Mouse (Mus musculus) heart, adult 9 months (tissue): Measurements from ENCODE around the gene Ptpn13.

Experiments
- DNase-seq, 2 experiments: peaks; one replicate each; pipeline ENCODE4 v3.0.0; 2022; ENCODE audit warnings: low spot score in 2 of 2

The Ptpn13 gene

DNA sequence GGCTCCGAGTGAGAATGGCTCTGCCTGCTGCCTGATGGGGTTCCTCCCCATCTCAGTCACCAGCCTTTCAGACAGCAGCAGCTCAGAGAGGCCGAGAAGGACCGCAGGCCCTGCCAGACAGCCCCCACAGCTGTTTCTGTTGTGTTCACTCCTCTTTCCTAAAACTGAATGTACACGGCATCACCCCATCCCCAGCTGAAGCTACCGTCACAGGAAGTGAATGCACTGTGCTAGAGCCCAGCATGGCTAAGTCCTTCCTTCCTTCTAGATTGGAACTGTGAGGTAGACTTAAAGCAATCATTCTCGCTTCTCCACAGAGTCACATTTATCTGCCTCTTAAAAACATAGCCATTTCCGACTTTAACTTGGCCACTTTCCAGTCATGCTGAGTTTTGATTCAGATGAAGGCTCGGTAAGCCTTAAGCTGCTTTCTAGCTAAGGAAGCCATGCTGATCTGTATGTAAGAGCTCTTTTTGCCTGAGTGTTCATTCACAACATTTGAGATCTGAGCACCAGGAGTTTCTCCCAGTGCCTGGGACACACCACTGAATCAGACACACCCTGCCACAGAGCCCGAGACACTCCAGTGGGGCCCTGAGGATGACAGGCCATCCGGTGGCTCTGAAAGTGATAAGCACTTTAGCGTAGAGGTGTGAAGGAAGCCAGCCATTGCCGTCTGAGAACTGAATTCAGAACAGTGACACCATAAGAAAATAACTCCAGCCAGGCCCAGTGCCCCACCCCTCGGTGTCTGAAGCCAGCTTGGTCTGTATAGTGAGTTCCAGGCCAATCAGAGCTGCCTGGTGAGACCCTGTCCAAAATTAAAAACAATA lies 170.6 kb downstream of the Ptpn13 start:
- no peak for DNase-seq

DNA sequence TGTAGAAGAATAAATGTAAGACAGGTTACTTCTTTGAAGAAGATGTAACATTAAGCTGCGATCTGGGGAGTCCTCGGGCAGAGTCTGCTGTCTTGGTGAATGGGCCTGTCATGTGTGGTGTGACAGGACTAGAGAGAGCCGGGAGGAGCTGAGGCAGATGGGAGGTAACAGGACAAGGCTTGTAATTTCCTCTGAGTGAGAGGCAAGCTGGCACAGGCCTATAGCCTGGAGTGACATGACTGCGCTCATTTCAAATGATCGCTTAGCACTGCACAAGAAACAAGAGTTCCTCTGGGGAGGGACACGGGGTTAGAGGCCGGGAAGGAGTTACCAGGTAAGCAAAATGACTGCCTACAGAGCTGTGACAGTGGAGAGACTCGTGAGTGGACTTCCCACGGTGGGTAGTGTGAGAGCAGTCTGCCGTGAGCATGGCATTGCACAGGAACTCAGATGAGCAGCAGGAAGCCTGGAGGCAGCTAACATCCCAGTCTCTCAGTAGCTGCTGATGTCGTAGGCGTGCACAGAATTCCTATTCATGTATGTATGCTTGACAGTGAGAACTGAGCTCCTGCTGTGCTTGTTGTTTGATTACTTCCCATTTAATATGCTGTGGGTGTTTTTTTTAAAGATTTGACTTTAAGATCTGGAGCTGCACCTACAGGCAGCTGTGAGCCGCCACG lies 171.6 kb downstream of the Ptpn13 start:
- no peak for DNase-seq

DNA sequence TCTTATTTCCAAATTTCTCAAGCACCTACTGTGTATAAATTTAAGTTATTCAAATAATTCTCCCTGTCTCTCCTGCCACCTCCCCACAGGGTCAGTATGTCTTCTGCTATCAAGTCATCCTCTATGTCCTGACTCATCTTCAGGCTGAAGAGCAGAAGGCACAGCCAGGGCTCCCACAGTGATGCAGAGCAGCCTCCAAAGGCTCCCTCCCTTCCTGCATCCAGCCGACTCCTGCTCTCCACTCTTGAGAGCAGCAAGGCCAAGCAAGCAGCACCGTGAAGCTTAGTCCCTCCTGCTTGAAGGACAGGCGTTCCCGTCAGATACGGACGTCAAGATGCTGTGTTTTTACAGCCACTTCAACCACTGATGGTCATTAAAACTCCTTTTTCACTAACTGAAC lies 172.6 kb downstream of the Ptpn13 start:
- no peak for DNase-seq

GRCm38 (mm10) chr5:103598264-103598663 lies 173.3 kb downstream of the Ptpn13 start:
- no peak for DNase-seq

DNA sequence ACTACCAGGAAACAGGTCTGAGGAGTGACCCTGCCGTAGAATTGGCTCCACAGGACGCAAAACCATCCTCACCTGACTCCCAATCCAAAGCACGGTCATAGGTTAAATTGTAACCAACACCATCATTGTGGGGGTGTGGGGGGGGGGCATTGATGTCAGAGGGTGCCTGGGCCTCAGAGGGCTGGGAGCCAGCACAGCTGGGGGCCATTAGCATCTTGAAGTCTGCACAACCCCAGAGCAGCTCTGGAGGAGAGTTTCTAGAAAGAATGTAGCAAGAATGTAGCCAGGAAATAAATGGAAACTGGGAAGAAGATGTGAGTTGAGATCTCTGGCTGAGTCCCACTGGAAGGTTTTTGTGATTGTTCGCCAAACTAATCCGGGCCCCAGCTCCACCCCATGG lies 173.9 kb downstream of the Ptpn13 start:
- no peak for DNase-seq

DNA sequence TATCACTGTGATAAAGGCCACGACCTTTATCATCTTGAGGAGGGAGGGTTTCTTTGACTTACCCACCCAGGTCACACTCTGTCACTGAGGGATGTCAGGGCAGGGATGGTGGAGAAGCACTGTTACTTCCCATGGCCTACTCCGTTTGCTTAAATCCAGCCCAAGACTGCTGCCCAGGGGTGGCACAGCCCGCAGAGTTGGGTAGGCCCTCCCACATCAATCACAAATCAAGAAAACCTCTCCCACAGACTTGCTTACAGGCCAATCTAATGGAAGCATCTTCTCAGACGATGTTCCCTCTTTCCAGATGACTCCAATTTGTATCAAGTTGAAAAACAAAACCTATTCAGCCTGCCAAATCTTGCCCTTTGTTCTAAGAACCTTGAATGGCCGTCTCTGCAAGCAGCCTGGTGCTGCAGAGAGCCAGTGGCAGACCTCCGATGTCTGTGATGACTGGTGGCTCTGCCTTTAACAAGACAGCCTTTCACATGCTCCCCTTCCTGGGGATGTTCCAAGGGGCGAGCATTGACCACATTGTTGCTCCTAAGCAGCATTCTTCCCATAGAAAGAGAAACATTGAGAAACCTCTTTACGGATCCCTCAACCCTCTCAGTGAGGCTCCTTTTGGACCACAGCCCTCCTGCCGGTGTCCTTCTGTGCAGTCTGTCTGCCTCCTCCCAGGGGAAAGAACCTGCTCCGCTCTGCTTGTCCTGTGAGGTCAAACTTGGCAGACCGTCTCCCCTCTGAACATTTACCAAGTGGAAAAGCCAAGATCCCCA lies 178.3 kb downstream of the Ptpn13 start:
- no peak for DNase-seq

DNA sequence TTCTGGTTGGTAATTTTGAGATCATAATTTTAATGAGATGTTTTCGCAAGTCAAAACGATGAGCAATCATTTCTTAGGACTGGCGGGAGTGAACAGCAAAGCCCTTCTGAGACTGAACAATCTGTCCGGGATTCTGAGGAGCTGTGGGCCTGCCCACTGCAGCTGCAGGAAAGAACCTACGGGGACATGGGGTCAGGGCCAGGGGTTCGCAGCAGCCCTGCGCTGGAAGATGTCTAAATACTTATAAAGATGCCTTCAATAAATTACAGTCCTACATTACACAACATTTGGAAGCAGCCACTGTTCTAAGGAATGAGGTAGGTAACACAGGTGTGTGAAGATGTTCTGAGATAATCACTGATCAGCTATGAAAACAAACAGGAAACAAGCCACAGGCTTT lies 180.7 kb downstream of the Ptpn13 start:
- no peak for DNase-seq

DNA sequence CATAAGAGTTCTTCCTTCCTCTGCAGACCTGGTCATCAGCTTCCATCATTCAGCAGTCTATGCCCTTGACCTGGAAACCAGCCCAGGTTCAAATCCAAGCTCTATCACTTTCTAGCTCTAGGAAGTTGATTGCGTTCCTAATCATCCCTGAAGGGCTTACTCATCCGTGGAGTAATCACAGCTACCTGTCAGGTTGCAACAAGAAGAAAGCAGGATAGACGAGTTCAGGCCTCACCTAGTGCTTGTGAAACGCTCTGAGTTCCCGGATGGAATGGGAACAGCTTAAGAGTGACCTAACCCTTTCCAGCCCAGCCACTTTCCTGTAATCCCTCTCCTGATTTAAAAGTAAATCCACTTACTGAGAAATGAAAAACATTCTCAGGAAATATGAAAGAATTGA lies 185.2 kb downstream of the Ptpn13 start:
- no peak for DNase-seq

DNA sequence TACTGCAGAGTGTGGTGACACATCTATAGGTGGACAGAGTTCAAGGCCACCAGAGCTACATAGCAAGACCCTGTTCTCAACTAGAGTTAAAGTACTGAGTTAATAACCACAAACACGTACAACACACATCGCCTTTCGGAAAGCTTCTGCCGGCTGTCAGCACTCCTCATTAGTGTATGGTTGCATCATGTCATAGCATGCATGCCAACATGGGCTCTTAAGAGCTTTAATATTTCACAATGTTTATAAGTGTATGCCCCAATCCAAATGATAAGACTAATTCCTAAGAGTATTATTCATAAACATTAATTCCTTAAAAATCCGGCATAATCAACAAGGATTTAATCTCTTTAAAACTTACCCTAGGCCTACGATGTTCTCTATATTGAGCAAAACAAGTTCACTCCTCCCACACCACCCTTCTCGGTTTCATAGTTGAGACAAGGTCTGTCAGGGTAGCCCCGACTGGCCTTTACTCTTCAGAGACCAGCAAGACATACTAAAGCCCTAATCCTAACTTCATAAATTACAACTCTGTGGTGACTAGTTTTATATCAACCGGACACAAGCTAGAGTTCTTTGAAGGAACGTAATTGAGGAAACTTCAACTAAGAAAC lies 186.0 kb downstream of the Ptpn13 start:
- DNase-seq: no peak

DNA sequence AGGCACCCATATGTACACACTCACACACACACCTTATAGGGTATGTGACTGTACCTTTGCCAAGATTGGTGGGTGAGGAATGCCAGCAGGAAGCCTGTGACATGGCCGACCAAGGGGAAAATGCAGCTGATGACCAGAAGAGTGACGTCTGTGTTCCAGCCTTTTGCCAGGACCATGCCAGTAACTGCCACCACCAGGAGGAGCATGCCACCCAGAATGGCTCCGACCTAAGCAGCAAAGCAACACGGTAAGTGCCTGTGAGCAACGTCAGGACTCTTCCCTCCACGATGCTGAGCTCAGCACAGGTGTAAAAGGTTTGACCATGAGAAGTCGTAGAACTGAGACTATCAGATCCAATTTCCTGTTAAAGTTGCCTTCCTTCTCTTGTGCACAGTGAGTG lies 187.3 kb downstream of the Ptpn13 start:
- no peak for DNase-seq

DNA sequence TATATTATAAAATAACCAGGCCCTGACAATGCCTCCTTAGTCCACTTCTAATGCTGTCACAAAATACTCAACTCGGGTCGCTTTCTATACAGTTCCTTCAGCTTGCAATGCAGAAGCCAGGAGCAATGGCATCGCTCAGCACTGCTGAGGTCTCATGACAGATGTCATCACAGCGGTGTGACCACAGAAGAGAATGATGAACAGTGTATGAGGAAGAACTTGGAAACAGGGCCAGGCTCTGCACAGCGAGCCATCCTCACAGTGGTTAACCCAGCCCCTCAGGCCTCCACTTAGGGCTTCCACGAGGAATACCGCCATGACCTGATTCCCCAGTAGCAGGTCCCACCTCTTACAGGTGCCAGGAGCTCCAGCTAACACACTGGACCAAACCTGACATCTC lies 189.4 kb downstream of the Ptpn13 start:
- no peak for DNase-seq

- no peak for DNase-seq
These were observed 192.2 kb downstream of the Ptpn13 start for GRCm38 (mm10) chr5:103617191-103617590.

GRCm38 (mm10) chr5:103620301-103620973 lies 195.4 kb downstream of the Ptpn13 start:
- DNase-seq: peak; percentile 66 to 70

- no peak for DNase-seq
These were observed 197.3 kb downstream of the Ptpn13 start for GRCm38 (mm10) chr5:103622321-103622720.

DNA sequence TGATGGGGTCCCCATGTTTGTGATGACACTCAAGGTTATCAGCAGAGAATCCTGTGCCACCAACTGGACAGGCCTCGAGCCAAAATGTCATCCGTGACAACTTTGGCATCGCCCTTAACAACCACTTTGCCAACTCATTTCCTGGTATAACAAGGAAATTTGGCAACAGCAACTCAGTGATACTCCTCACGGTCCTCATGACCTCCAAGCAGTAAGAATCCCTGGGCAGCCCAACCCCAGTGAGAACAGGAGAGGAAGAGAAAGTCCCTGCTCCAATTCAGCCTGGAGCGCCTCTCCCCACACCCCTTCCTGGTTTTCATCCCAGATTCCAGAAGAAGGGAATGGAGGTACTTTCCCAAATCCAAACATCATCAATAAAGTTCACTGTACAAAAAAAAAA lies 199.8 kb downstream of the Ptpn13 start:
- no peak for DNase-seq

DNA sequence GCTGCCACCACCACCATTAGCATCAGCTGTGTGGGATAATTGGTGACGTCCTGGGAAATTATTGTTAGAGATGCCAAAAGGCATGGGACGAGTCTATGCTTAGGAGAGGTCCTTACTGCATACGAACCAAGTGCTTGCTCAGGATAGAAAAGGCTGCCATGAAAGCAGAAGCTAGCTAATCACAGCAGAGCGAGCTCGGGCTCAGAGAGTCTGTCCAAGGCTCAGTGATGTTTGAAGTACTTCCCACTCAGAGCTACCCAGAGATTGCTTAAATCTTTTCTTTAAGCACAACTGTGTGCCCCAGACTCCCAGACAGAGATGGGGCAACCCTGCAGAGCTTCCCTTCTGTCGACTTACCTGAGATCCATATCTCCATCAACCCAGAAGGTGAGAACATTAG lies 203.5 kb downstream of the Ptpn13 start:
- no peak for DNase-seq

DNA sequence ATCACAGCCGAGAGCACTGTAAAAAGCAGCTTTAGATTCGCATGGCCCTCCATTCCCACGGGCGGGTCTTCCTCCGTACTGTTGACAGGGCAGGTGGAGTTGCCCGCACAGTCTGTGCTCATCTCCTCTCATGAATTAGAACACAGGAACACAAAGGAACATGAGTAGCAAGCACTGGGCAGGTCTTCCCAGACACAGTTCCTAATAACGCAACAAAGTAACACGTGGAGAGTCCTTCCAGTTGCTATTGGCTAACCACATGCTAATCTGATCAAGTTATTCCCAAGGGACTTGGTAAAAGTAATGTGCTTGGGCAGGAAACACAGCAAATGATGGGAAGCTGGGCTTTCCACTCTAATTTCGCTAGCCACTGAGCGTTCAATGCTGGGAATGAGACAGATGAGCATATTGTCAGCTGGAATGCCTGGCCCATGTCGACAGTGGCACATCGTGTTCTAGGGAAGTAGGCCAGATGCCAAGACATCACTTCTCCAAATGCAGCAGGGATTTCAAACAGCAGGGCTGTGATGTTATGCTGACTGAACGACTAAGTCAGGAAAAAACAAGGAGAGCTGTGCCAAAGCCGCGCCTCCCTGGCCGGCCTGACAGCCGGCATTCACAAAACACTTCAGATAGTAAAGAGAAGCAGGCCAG lies 204.2 kb downstream of the Ptpn13 start, which contains the start of gene Slc10a6:
Gene Slc10a6, minus strand, starts transcription at position 293 of the 654 bp plus-strand sequence.
- peak; percentile 95 to 98 for DNase-seq

DNA sequence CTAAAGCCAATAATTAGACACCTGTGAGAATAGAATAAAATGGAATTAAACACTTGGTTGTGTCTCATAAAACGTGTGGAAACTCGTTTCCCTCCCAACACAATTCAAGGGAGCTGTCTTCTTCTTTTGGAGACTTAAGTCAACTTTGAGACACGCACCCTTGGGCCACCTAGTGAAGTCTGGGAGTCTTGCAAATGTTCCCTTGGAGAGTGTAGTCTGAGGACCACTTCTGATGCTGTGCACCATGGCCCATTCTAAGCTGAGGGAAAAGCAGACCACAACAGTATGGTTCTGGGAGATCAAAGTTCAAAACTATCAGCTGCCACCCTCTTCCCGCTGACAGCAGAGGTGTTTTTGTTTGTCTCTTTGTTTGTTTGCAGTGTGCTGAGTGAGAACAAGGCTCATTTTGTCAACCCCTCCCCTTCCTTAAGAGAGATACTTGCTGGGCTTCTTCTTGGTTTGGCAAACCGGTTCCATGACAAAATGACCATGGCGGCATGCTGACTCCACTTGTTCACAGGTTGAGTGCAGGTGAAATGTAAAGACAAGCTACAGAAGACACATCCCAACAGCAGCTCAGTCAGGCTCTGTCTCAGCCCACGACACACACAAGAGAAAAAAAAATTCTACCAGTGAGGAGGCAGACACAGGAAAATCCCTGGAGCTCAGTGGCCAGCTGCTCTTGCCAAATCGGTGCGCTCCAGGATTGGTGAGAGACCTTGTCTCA lies 205.0 kb downstream of the Ptpn13 start:
- DNase-seq: no peak

DNA sequence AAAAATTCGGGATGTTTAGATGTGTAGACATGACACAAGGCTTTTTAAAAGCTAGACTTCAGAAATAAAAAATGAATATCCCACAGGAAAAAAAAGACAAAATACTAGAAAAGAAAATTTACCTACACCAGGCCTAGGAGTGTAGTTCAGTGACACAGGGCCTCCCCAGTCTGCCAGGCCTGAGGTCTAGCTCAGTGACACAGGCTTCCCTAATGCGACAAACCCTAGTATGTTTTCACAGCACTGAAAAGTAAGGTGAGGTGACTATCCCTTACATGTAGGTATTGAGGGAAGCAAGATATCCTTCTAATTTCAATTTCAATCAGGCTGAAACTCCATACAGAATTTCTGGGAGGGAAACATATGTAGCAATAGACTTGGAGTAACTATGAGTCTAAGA lies 212.2 kb downstream of the Ptpn13 start:
- no peak for DNase-seq

GRCm38 (mm10) chr5:103644167-103644566 lies 219.2 kb downstream of the Ptpn13 start:
- DNase-seq: no peak
